Mouse (Mus musculus) heart, adult 2 months (tissue): ENCODE results near the gene Snrpa. TPM values are rescaled to one million over a fixed set of nuclear protein-coding genes. Genes with fewer than 3 reads are reported as not detected.

Experiments used
- DNase-seq, 2 experiments: peaks; one replicate each; pipeline ENCODE4 v3.0.0; 2021
- H3K27ac ChIP-seq: fragments of 200-600 bp; 2 replicates; pipeline ENCODE4 v1.8.1; 2022
- H3K27me3 ChIP-seq: fragments of 200-500 bp; 2 replicates; pipeline ENCODE4 v1.6.1; 2012; ENCODE audit warnings: mild to moderate bottlenecking, low read length, inconsistent platforms, mixed read lengths; ENCODE audit not compliant: control insufficient read depth, insufficient read depth
- H3K36me3 ChIP-seq: fragments of 200-500 bp; 2 replicates; pipeline ENCODE4 v1.6.1; 2012; ENCODE audit warnings: low read length, inconsistent platforms; ENCODE audit not compliant: control insufficient read depth, insufficient read depth
- H3K4me1 ChIP-seq: fragments of 200-500 bp; 2 replicates; pipeline ENCODE4 v1.6.1; 2011; ENCODE audit warnings: low read length; ENCODE audit not compliant: control insufficient read depth, insufficient read depth
- H3K4me3 ChIP-seq: fragments of 200-600 bp; 2 replicates; pipeline ENCODE4 v1.8.1; 2022
- H3K79me2 ChIP-seq: fragments of 200-500 bp; replicated peaks from 2 replicates; pipeline ENCODE4 v1.6.1; 2012; ENCODE audit warnings: mild to moderate bottlenecking, inconsistent platforms, low read length, moderate library complexity, mixed read lengths; ENCODE audit not compliant: control insufficient read depth, insufficient read depth
- H3K9ac ChIP-seq: fragments of 200-500 bp; 2 replicates; pipeline ENCODE4 v1.6.1; 2012; ENCODE audit warnings: low read depth, mild to moderate bottlenecking, control low read depth, inconsistent platforms, low read length, mixed read lengths
- CTCF ChIP-seq: fragments of 200-600 bp; IDR thresholded peaks from 2 replicates; pipeline ENCODE4 v1.8.1; 2022; ENCODE audit warnings: antibody characterized with exemption, mild to moderate bottlenecking, moderate library complexity
- EP300 ChIP-seq: fragments of 200-500 bp; IDR thresholded peaks from 2 replicates; pipeline ENCODE4 v1.6.1; 2011; ENCODE audit warnings: low read depth, low read length, control low read depth; ENCODE audit not compliant: insufficient read depth
- POLR2A ChIP-seq: fragments of 200-500 bp; IDR thresholded peaks from 2 replicates; pipeline ENCODE4 v1.6.1; 2011; ENCODE audit warnings: mild to moderate bottlenecking, low read depth, low read length, control low read depth; ENCODE audit not compliant: insufficient read depth
- WGBS: fragments of 180-500 bp; shearing (Covaris S2); methylation state at CpG from one replicate; pipeline ENCODE4 v1.1.7; 2018; 5-methylcytosine and 5-hydroxymethylcytosine counted together
- intact Hi-C: fragments of 180-260 bp; cut with DNase I; formaldehyde crosslinking; loops from one replicate; pipeline ENCODE4 v1.15.1; 2025
- polyA plus RNA-seq: library from polyadenylated mRNA; depleted of rRNA; stranded (reverse); fragments of >200 nt; gene quantifications from 2 replicates; pipeline ENCODE4 v1.2.3, GENCODE M21; 2012
- total RNA-seq, 2 experiments: library from RNA; stranded (reverse); gene quantifications; 2 replicates each; pipeline ENCODE4 v1.2.3; 2021

Gene Snrpa
- total and polyA plus RNA-seq, 3 experiments, result 40.6 to 87.1 (median 41.3) TPM

GRCm38 (mm10) chr7:27228281-27228821, 32.3 kb upstream of the Snrpa start, which contains the start of gene Itpkc:
TSS of gene Itpkc (minus strand) at chr7:27228661.
- peak; percentile 92 to 93 for DNase-seq
- Histone ChIP-seq H3K9ac (peak within 1 kb of the TSS; percentile 84), H3K27ac (peak within 1 kb of the TSS; percentile 95), H3K36me3 (no peaks in the 10 kb centered on the region), H3K4me1 (peaks cover 20% of the 10 kb centered on the region), H3K79me2 (peaks cover 3% of the 10 kb centered on the region; the same call in 1 of the 2 replicates), H3K4me3 (peak within 1 kb of the TSS; percentile 71), H3K27me3 (no peaks in the 10 kb centered on the region)
- WGBS, result under 1% methylated on average over 49 of the region's 49 CpGs
- intact Hi-C loops, result loop anchor here (1.0 to 5.0 kb wide), 2 partner anchors 33 to 71 kb away; partner anchors contain the start of gene BC024978
- peak; percentile 39; the same call in 1 of the 2 replicates for TF ChIP-seq EP300
- TF ChIP-seq CTCF, result peak; percentile 28
- TF ChIP-seq POLR2A, result peak; percentile 99

GRCm38 (mm10) chr7:27227676-27228075, 31.6 kb upstream of the Snrpa start:
- H3K36me3 ChIP-seq, result no peaks in the 10 kb centered on the region
- 5% methylated on average over 10 of the region's 10 CpGs for WGBS
- peak overlapping the region; percentile 71 for H3K4me3 ChIP-seq
- no peaks in the 10 kb centered on the region for H3K27me3 ChIP-seq
- H3K79me2 ChIP-seq, result peaks cover 3% of the 10 kb centered on the region; the same call in 1 of the 2 replicates
- intact Hi-C loops, result loop anchor here (1.0 to 5.0 kb wide), 2 partner anchors 32 to 70 kb away; partner anchors contain the start of gene BC024978
- no peak for TF ChIP-seq EP300
- TF ChIP-seq POLR2A, result no peak
- TF ChIP-seq CTCF, result no peak
- H3K27ac ChIP-seq, result peak overlapping the region; percentile 95
- H3K9ac ChIP-seq, result peak overlapping the region; percentile 84
- H3K4me1 ChIP-seq, result peaks cover 21% of the 10 kb centered on the region
- DNase-seq, result no peak

- no peaks in the 10 kb centered on the region for H3K27me3 ChIP-seq
- H3K27ac ChIP-seq, result no peak overlapping the region
- no peaks in the 10 kb centered on the region for H3K36me3 ChIP-seq
- peak overlapping the region; percentile 84 for H3K9ac ChIP-seq
- no peak for DNase-seq
- H3K4me1 ChIP-seq, result peaks cover 21% of the 10 kb centered on the region
- 42% methylated on average over 9 of the region's 9 CpGs for WGBS
- peak overlapping the region; percentile 71 for H3K4me3 ChIP-seq
- TF ChIP-seq EP300, result no peak
- intact Hi-C loops, result loop anchor here (5.0 kb wide), 1 partner anchor 70 kb away; no protein-coding TSS in a partner anchor
- H3K79me2 ChIP-seq, result peaks cover 3% of the 10 kb centered on the region; the same call in 1 of the 2 replicates
Measured at GRCm38 (mm10) chr7:27227276-27227675, 31.2 kb upstream of the Snrpa start.

- DNase-seq, result peak; percentile 46 to 56
Measured at GRCm38 (mm10) chr7:27224877-27225575, 29.0 kb upstream of the Snrpa start.

GRCm38 (mm10) chr7:27222538-27222937, 26.5 kb upstream of the Snrpa start:
- 59% methylated on average over 1 of the region's 1 CpGs for WGBS
- Histone ChIP-seq H3K4me3 (no peak overlapping the region), H3K27me3 (no peaks in the 10 kb centered on the region), H3K79me2 (peaks cover 3% of the 10 kb centered on the region; the same call in 1 of the 2 replicates), H3K4me1 (peaks cover 21% of the 10 kb centered on the region), H3K9ac (no peak overlapping the region), H3K27ac (no peak overlapping the region), H3K36me3 (no peaks in the 10 kb centered on the region)
- intact Hi-C loops, result no loop called here
- DNase-seq, result no peak
- TF ChIP-seq POLR2A, result no peak
- no peak for TF ChIP-seq CTCF
- no peak for TF ChIP-seq EP300

More at GRCm38 (mm10) chr7:27224877-27225575, 29.0 kb upstream of the Snrpa start:
- Histone ChIP-seq H3K9ac (peak overlapping the region; percentile 50), H3K36me3 (no peaks in the 10 kb centered on the region), H3K27ac (no peak overlapping the region; the same call in 1 of the 2 replicates), H3K27me3 (no peaks in the 10 kb centered on the region), H3K4me1 (peaks cover 24% of the 10 kb centered on the region), H3K4me3 (no peak overlapping the region), H3K79me2 (peaks cover 3% of the 10 kb centered on the region; the same call in 1 of the 2 replicates)
- intact Hi-C loops, result loop anchor here (5.0 kb wide), 1 partner anchor 68 kb away; no protein-coding TSS in a partner anchor
- 67% methylated on average over 11 of the region's 11 CpGs for WGBS
- TF ChIP-seq POLR2A (no peak), CTCF (no peak), EP300 (no peak)
